Mouse (Mus musculus) yolk sac, embryonic 10.5 days (tissue): ENCODE measurements around the gene Ino80d.

Source experiments
- DNase-seq: peaks from one replicate; pipeline ENCODE4 v3.0.0-alpha.2; 2017; ENCODE audit warnings: low spot score

Gene Ino80d

DNA sequence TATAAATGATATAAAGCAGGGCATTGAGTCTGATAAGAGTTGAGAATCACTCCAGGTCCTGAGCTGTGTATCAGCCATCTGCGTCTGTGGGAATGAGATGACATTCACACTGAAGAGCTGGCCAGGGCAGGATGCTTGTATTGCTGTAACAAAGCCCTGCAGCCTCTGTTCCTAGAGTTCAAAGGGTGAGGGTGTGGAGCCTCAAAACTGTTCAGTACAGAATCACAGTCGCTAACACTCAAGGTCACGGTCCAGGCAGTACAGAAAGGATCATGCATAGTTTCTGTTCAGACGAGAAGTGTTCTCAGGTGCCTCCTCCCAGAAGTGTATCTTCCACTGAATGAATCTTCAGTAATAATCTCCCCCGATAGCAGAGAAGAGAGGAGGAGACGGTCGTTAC lies 203.0 kb downstream of the Ino80d start:
- no peak for DNase-seq

GRCm38 (mm10) chr1:62909126-62909525 lies 205.3 kb downstream of the Ino80d start:
- no peak for DNase-seq

DNA sequence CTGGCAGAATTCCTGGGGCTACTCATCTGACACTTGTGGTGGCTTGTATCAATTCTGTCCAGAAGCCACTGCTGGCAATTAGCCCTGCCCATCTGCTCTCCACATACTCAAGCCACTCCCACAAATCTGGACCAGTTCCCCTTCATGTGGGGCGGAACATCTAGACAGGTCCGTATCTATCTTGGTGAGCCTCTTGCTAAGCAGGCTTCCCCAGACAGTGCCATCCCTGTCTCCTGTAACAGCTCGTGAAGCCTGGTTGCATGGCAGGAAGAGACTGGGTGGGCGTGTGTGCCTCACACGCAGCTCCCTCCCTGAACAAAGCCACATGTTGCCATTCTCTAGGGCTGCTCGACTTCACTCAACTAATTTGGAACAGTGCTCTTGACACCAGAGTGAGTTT lies 206.0 kb downstream of the Ino80d start:
- DNase-seq: no peak
